14 mouse cellular contexts compared by ENCODE assay signal in genomic region chr9:83893767-83894330, GRCm38 (mm10). TPM values are rescaled to one million over a fixed set of nuclear protein-coding genes. Genes with fewer than 3 reads are reported as not detected.
DNase-seq lines count a peak whose midpoint lies in the region; ATAC-seq lines count a peak whose summit lies in the region.
"Had no signal": no experiment of that assay in that cellular context is flagged by ENCODE, and none has a peak within 500 bp of the region (broad histone marks: within the 10 kb centered on the region; RNA-seq: fewer than 3 reads in every experiment).

No protein-coding gene starts in this region.

- ATAC-seq in lung, embryonic 16.5 days (ENCODE audit: low read depth), result peak; percentile 66; the same call in 1 of the 2 replicates
- no peak for ATAC-seq in midbrain, embryonic 16.5 days
- ATAC-seq: midbrain, embryonic 13.5 days had no signal

- H3K27ac ChIP-seq in lung, embryonic 16.5 days (ENCODE audit: low read length), result no peak overlapping the region
- no peak overlapping the region for H3K27ac ChIP-seq in midbrain, embryonic 16.5 days (ENCODE audit: low read length)
- H3K27ac ChIP-seq: limb, embryonic 12.5 days; midbrain, embryonic 13.5 days; neural tube, embryonic 15.5 days had no signal

- 58% methylated on average over 4 of the region's 4 CpGs for WGBS in lung, embryonic 16.5 days
- 98% methylated on average over 4 of the region's 4 CpGs for WGBS in midbrain, embryonic 16.5 days

- H3K9ac ChIP-seq in lung, embryonic 16.5 days (ENCODE audit: low read length), result no peak overlapping the region
- H3K9ac ChIP-seq in midbrain, embryonic 16.5 days (ENCODE audit: low read depth, low read length), result no peak overlapping the region
- H3K9ac ChIP-seq: limb, embryonic 12.5 days; midbrain, embryonic 13.5 days; neural tube, embryonic 15.5 days had no signal

- H3K4me3 ChIP-seq in lung, embryonic 16.5 days (ENCODE audit: low read length), result no peak overlapping the region
- no peak overlapping the region for H3K4me3 ChIP-seq in midbrain, embryonic 16.5 days (ENCODE audit: low read depth, low read length)
- H3K4me3 ChIP-seq: limb, embryonic 12.5 days; midbrain, embryonic 13.5 days; neural tube, embryonic 15.5 days had no signal

- no peak overlapping the region for H3K4me2 ChIP-seq in lung, embryonic 16.5 days (ENCODE audit: low read depth, low read length)
- no peak overlapping the region for H3K4me2 ChIP-seq in midbrain, embryonic 16.5 days (ENCODE audit: low read length)
- H3K4me2 ChIP-seq: limb, embryonic 12.5 days; midbrain, embryonic 13.5 days; neural tube, embryonic 15.5 days had no signal

- no peaks in the 10 kb centered on the region for H3K27me3 ChIP-seq in lung, embryonic 16.5 days (ENCODE audit: control insufficient read depth, insufficient read depth, low read depth, low read length)
- H3K27me3 ChIP-seq in midbrain, embryonic 16.5 days (ENCODE audit: control insufficient read depth, insufficient read depth, low read depth, low read length), result no peaks in the 10 kb centered on the region
- H3K27me3 ChIP-seq: limb, embryonic 12.5 days; midbrain, embryonic 13.5 days; neural tube, embryonic 15.5 days had no signal

- peak; percentile 21 for DNase-seq in urinary bladder, postnatal 25 days (ENCODE audit: low spot score)
- DNase-seq in urinary bladder, adult 18-20 months (ENCODE audit: low spot score in 2 of 2), result no peak
- DNase-seq in induced T-regulatory cell, adult 2 months (ENCODE audit: low read depth), result peak; percentile 15
- DNase-seq in layer of hippocampus, adult 9-10 months (ENCODE audit: low spot score), result no peak
- no peak for DNase-seq in right cerebral cortex, postnatal 36 days (ENCODE audit: low spot score in 2 of 2)
- DNase-seq: cerebellum, postnatal 25 days; heart, postnatal 36 days; kidney, adult 11 months; thymus, postnatal 25 days had no signal

- no peaks in the 10 kb centered on the region for H3K36me3 ChIP-seq in lung, embryonic 16.5 days (ENCODE audit: control insufficient read depth, insufficient read depth, low read length)
- no peaks in the 10 kb centered on the region for H3K36me3 ChIP-seq in midbrain, embryonic 16.5 days (ENCODE audit: control insufficient read depth, insufficient read depth, low read length)
- H3K36me3 ChIP-seq: limb, embryonic 12.5 days; midbrain, embryonic 13.5 days; neural tube, embryonic 15.5 days had no signal

- no peaks in the 10 kb centered on the region for H3K9me3 ChIP-seq in lung, embryonic 16.5 days (ENCODE audit: control insufficient read depth, low read length)
- H3K9me3 ChIP-seq in midbrain, embryonic 16.5 days (replicated peaks; ENCODE audit: control insufficient read depth, low read length, poor library complexity, severe bottlenecking), result no peaks in the 10 kb centered on the region
- H3K9me3 ChIP-seq: limb, embryonic 12.5 days; midbrain, embryonic 13.5 days; neural tube, embryonic 15.5 days had no signal

- no peaks in the 10 kb centered on the region for H3K4me1 ChIP-seq in lung, embryonic 16.5 days (replicated peaks; ENCODE audit: control insufficient read depth, insufficient read depth, low read length)
- H3K4me1 ChIP-seq in midbrain, embryonic 16.5 days (ENCODE audit: control insufficient read depth, insufficient read depth, low read length), result no peaks in the 10 kb centered on the region
- H3K4me1 ChIP-seq: limb, embryonic 12.5 days; midbrain, embryonic 13.5 days; neural tube, embryonic 15.5 days had no signal

RNA-seq across cellular contexts. Expression of gene Bckdhb, which starts 31.1 kb away (rescaled TPM):
- polyA plus RNA-seq in lung, embryonic 16.5 days (2015; fragmentation: Nextera tagmentation; extraction: Ambion mirVana), result 33.9 and 35.8 TPM in 2 replicates
- 29.7 and 32.0 TPM in 2 replicates for polyA plus RNA-seq in midbrain, embryonic 16.5 days (2015; fragmentation: Nextera tagmentation; extraction: Ambion mirVana)

RNA-seq across cellular contexts. Expression of gene Ttk, which starts 59.4 kb away (rescaled TPM):
- polyA plus RNA-seq in lung, embryonic 16.5 days (2015; fragmentation: Nextera tagmentation; extraction: Ambion mirVana), result 34.8 and 38.4 TPM in 2 replicates
- 3.2 and 4.0 TPM in 2 replicates for polyA plus RNA-seq in midbrain, embryonic 16.5 days (2015; fragmentation: Nextera tagmentation; extraction: Ambion mirVana)

Comparison
In these comparisons a context has a peak if more than half of its experiments do, and no peak if none do; other contexts are left out.
1. DNase-seq: peak in urinary bladder, postnatal 25 days (single experiment) and induced T-regulatory cell, adult 2 months (single experiment); none in urinary bladder, adult 18-20 months (0 of 2), layer of hippocampus, adult 9-10 months (single experiment) and right cerebral cortex, postnatal 36 days (0 of 2).